Mouse (Mus musculus): ENCODE measurements at regions not wholly inside any gene's neighbourhood (a gene's known extent, or its start where the extent isn't known, plus 50 kb on each side); places are given as distances from the start of the nearest gene placed in this dataset.

DNA sequence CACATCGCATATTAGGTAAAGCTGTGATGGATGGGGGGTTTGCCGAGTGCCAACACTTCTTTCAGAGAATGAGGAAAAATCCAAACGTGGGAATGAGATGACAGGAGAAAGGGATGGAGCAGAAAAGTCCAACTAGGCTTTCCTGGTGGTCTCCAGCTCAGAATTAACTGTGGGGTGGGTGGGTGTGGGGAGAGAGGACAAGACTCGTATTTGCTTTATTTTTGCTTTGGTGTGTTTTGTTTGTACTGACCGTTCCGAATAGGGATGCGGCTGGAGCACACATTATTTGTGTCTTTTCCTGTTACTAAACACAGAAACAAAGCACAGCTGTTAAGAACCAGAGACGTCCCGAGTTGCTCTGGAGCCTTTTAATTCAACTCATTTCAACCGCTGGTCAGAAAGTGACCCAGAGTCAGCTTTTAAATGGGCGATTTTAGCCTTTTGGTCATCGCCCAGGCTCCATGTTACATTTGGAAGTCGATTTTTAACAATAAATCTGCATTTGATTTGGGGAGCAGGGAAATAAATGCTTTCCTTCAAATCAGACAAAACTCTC lies 136.7 kb downstream of the Gm10295 start:
- DNase-seq (ENCODE audit: low spot score in 2 of 2) = no peak

GRCm38 (mm10) chr7:71193131-71193530 lies 158.2 kb downstream of the Gm10295 start:
- DNase-seq (ENCODE audit: low spot score in 2 of 2) = no peak

DNA sequence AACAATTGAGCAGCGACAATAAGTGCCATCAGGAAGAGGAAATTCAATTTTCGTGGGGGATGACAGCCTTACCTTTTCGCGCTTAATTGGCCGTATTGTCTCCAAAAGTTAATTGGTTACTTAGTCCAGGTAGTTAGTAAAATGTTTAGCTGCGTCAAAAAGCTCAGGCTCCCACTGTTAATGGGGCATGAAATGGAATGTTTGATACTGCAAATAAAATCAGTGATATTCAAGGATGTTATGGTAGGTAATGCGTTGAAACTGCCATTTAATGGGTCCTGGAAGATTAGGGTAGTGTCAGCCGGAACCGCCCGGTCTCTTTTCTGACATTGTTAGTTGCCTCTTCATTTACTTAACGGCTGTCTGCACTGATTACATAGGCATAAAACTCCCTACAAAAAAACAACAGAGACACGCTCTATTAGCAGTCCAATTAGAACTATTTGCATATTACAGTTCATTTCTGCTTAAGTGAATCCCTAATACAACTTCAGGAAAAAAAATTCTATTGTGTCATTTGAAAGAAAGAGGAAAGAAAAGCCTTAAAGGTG lies 161.0 kb downstream of the Gm10295 start:
- DNase-seq (ENCODE audit: low spot score in 2 of 2) = no peak

- DNase-seq (ENCODE audit: low spot score in 2 of 2) = no peak
Measured at GRCm38 (mm10) chr7:71189757-71190156, 161.5 kb downstream of the Gm10295 start.

GRCm38 (mm10) chr7:71188119-71188518 lies 163.2 kb downstream of the Gm10295 start:
- DNase-seq (ENCODE audit: low spot score in 2 of 2) = no peak

GRCm38 (mm10) chr7:71174871-71175270 lies 176.4 kb downstream of the Gm10295 start:
- DNase-seq (ENCODE audit: low spot score in 2 of 2) = no peak

- DNase-seq (ENCODE audit: low spot score in 2 of 2) = no peak
Measured at GRCm38 (mm10) chr7:71139068-71139467, 212.2 kb downstream of the Gm10295 start.

DNA sequence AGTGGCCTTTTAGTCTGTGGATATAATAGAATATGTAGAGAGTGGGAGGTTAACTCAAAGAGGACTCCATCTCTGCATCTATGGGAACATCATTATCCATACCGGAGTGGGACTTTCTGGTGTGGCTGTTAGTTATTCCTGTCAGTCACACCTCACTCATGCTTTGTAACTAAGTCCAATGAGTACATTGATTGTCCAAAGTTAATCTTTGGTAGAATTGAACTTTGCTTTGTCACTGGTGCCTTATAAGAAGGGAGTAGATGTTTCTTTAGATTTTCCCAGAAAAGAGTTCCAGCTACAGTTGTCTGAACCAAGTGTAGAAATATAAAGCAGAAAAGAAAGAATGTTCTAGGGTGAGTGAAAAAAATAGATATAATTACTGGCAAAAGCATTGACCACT lies 221.3 kb downstream of the Gm10295 start:
- no peak for DNase-seq (ENCODE audit: low spot score in 2 of 2)

GRCm38 (mm10) chr7:71128928-71129327 lies 222.4 kb downstream of the Gm10295 start:
- no peak for DNase-seq (ENCODE audit: low spot score in 2 of 2)

DNA sequence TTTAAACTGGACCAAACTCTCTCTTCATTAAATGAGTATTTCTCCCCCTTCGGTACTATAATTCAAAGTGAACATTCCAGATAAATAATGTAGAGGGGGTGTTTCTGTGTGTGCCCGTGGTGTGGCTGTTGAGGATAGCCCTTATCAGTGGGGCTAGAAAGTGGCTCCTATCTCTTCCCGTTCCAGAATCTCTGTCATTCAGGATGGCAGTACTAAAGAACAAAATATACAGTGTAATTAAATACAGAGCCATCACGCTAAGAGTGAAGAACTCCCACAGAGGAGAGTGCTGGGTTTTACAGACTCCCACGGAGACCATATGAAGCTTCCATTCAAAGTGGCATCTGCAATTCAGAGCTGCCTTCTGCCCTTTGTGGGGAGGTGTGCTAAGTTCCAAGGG lies 229.8 kb downstream of the Gm10295 start:
- no peak for DNase-seq (ENCODE audit: low spot score in 2 of 2)

- no peak for DNase-seq (ENCODE audit: low spot score in 2 of 2)
Measured at GRCm38 (mm10) chr7:71120975-71121374, 230.3 kb downstream of the Gm10295 start.

GRCm38 (mm10) chr7:71119987-71120386 lies 231.3 kb downstream of the Gm10295 start:
- no peak for DNase-seq (ENCODE audit: low spot score in 2 of 2)

GRCm38 (mm10) chr7:71107101-71107500 lies 244.2 kb downstream of the Gm10295 start:
- no peak for DNase-seq (ENCODE audit: low spot score in 2 of 2)

GRCm38 (mm10) chr7:71100266-71100665 lies 251.0 kb downstream of the Gm10295 start:
- no peak for DNase-seq (ENCODE audit: low spot score in 2 of 2)

DNA sequence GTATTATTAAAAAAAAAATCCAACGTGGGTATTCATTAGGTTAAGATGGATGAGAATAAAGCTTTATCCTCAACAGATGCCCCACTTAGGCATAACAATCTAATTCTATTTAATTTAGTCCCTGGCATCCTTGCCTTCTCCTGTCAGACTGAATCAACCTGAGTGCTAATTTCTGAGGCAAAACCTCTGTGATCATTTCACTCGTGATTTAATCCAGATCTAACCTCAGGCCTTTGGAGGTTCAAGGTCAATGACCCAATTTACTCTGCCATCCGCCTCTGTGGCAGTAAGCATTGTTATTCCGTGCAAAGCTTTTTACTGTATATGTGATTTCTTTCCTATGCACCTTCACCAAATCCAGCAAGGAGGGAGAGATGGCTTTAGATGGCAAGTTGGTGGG lies 253.0 kb downstream of the Gm10295 start:
- DNase-seq (ENCODE audit: low spot score in 2 of 2) = no peak

DNA sequence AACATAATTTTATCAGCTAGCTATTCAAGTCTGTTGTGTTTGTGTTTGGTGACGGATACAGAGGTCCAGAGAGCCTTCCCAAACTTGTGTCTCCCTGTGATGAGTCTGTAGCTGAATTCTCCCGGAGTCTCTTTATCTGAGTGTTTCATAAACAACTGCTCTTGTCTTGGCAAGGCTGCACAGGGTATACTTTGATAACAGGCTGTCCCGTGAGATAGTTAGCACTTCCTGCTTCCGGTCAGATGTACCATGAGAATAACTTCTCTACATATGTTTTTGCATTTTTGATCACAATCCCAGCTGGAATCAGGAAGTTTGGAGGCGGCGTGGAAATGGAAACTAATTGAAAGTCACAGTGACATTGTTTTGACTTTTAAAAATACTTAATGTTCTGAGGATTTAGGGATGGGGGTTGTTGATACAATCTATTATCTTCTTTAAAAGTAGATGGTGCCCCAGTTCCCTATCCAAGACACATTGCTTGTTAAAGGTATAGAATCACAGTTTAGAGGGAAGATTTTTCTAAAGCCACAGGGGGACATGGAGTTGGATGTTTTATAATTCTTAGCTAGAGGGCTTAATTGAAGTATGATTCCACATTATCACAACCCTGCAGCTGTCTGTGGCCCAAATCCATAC lies 257.9 kb downstream of the Gm10295 start:
- no peak for DNase-seq (ENCODE audit: low spot score in 2 of 2)

- DNase-seq (ENCODE audit: low spot score in 2 of 2) = no peak
Measured at GRCm38 (mm10) chr7:71092825-71093224, 258.5 kb downstream of the Gm10295 start.

DNA sequence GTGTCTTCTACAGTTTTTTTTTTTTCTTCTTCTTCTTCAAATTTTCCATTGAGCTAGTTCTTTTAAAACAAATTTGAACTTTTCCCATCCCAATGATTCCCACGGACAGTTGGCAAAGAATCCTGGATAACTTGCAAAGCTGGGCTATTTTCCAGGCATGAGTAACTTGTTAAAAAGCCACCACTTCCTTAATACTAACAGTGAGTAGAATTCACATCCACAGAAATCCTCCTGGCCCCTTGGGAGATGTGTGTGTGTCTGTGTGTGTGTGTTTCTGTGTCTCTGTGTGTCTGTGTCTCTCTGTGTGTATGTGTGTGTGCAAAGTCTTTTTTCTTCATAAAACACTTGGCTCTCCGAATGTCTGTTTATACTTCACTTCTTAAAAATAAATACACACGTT lies 259.0 kb downstream of the Gm10295 start:
- peak in 1 of 2 experiments; percentile 26 for DNase-seq (ENCODE audit: low spot score in 2 of 2)

- DNase-seq (ENCODE audit: low spot score in 2 of 2) = no peak
Measured at GRCm38 (mm10) chr7:71064446-71065391, 286.6 kb downstream of the Gm10295 start.

- no peak for DNase-seq (ENCODE audit: low spot score in 2 of 2)
Measured at GRCm38 (mm10) chr7:71050825-71051224, 300.5 kb downstream of the Gm10295 start.

GRCm38 (mm10) chr7:71047201-71047600 lies 304.1 kb downstream of the Gm10295 start:
- no peak for DNase-seq (ENCODE audit: low spot score in 2 of 2)

GRCm38 (mm10) chr7:71046596-71046995 lies 304.7 kb downstream of the Gm10295 start:
- DNase-seq (ENCODE audit: low spot score in 2 of 2) = no peak

All from gastrocnemius, postnatal 4 days (tissue).